In the genomic region with DNA sequence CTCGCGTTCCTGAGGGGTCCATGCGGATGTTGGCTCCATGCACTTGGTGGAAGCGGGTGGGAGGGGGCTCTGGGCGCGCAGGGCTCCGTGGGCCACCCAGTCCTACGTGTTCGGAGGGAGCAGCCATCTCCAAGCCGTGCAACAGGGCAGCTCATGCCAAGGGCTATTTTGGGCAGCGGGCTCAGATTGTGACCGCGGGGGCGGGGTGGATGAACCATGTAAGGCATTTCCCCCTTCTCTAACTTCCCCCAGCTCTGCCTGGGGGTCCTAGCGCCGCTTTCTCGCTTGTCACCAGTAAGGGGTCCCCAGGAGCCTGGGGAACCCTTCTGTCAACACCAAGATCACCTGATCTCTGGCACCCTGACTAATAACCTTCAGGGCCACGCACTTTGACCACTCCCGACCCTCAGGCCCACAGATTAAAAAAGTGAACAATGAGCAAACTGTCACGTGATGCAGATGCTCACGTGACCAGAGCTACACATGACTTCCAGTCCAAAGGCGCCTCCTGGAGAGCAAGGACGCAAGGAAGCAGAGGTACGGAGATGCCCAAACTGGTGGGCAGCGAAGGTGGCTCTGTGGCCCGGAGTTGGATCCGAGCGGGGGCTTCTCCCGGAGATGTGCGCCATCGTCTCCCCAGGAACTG, we compare ENCODE assay signal across 8 mouse cellular contexts. TPM values are rescaled to one million over a fixed set of nuclear protein-coding genes. Genes with fewer than 3 reads are reported as not detected.
DNase-seq lines count a peak whose midpoint lies in the region; ATAC-seq and TF ChIP-seq lines count a peak whose summit lies in the region.

A gene (minus strand): TSS at position 143 of the 646 bp plus-strand sequence.

- under 1% methylated on average over 31 of the region's 31 CpGs for WGBS in embryonic facial prominence, embryonic 13.5 days
- under 1% methylated on average over 31 of the region's 31 CpGs for WGBS in heart, adult 2 months
- WGBS in limb, embryonic 13.5 days = under 1% methylated on average over 31 of the region's 31 CpGs
- under 1% methylated on average over 31 of the region's 31 CpGs for WGBS in midbrain, embryonic 16.5 days

- H3K27me3 ChIP-seq in embryonic facial prominence, embryonic 13.5 days = no peaks in the 10 kb centered on the region
- H3K27me3 ChIP-seq in heart, adult 2 months (ENCODE audit: control insufficient read depth, insufficient read depth, low read length) = no peaks in the 10 kb centered on the region
- H3K27me3 ChIP-seq in limb, embryonic 13.5 days = no peaks in the 10 kb centered on the region
- H3K27me3 ChIP-seq in midbrain, embryonic 16.5 days (ENCODE audit: control insufficient read depth, insufficient read depth, low read depth, low read length) = no peaks in the 10 kb centered on the region

- H3K4me1 ChIP-seq in embryonic facial prominence, embryonic 13.5 days = peaks cover 17% of the 10 kb centered on the region
- H3K4me1 ChIP-seq in heart, adult 2 months (ENCODE audit: control insufficient read depth, insufficient read depth, low read length) = peaks cover 7% of the 10 kb centered on the region
- peaks cover 18% of the 10 kb centered on the region for H3K4me1 ChIP-seq in limb, embryonic 13.5 days
- H3K4me1 ChIP-seq in midbrain, embryonic 16.5 days (ENCODE audit: control insufficient read depth, insufficient read depth, low read length) = peaks cover 13% of the 10 kb centered on the region

- H3K4me3 ChIP-seq in embryonic facial prominence, embryonic 13.5 days = peak within 1 kb of the TSS; percentile 64
- peak within 1 kb of the TSS; percentile 92 for H3K4me3 ChIP-seq in heart, adult 2 months
- peak within 1 kb of the TSS; percentile 78 for H3K4me3 ChIP-seq in limb, embryonic 13.5 days
- H3K4me3 ChIP-seq in midbrain, embryonic 16.5 days (ENCODE audit: low read depth, low read length) = peak within 1 kb of the TSS; percentile 74

- peak; percentile 90 for TF ChIP-seq POLR2A in heart, adult 2 months (IDR thresholded peaks at IDR 0.05; ENCODE audit: insufficient read depth, low read depth, low read length)

- peaks cover 30% of the 10 kb centered on the region for H3K36me3 ChIP-seq in embryonic facial prominence, embryonic 13.5 days
- H3K36me3 ChIP-seq in heart, adult 2 months (ENCODE audit: control insufficient read depth, insufficient read depth, low read length) = no peaks in the 10 kb centered on the region
- peaks cover 37% of the 10 kb centered on the region for H3K36me3 ChIP-seq in limb, embryonic 13.5 days
- peaks cover 5% of the 10 kb centered on the region for H3K36me3 ChIP-seq in midbrain, embryonic 16.5 days (ENCODE audit: control insufficient read depth, insufficient read depth, low read length)

- peak; percentile 79 for DNase-seq in 3134 (ENCODE audit: extremely low read depth, insufficient read length, low spot score)
- DNase-seq in adrenal gland, postnatal 36 days = peak; percentile 88 to 91
- peak; percentile 92 to 94 for DNase-seq in heart, adult 2 months
- peak; percentile 94 to 96 for DNase-seq in kidney, adult 8-10 months
- DNase-seq in spleen, postnatal 10 days (ENCODE audit: low spot score in 2 of 2) = peak; percentile 79 to 87

- peak within 1 kb of the TSS; percentile 85 for H3K4me2 ChIP-seq in embryonic facial prominence, embryonic 13.5 days
- peak within 1 kb of the TSS; percentile 98 for H3K4me2 ChIP-seq in limb, embryonic 13.5 days (replicated peaks)
- peak within 1 kb of the TSS; percentile 96 for H3K4me2 ChIP-seq in midbrain, embryonic 16.5 days (ENCODE audit: low read length)

- intact Hi-C loops in heart, adult 2 months (cut with DNase I) = loop anchor here (1.0 to 10.0 kb wide), 3 partner anchors 47 to 201 kb away; a partner anchor contains a TSS

- H3K9me3 ChIP-seq in embryonic facial prominence, embryonic 13.5 days = no peaks in the 10 kb centered on the region
- H3K9me3 ChIP-seq in limb, embryonic 13.5 days = no peaks in the 10 kb centered on the region
- no peaks in the 10 kb centered on the region for H3K9me3 ChIP-seq in midbrain, embryonic 16.5 days (replicated peaks; ENCODE audit: control insufficient read depth, low read length, poor library complexity, severe bottlenecking)

- H3K27ac ChIP-seq in embryonic facial prominence, embryonic 13.5 days = peak within 1 kb of the TSS; percentile 85
- peak within 1 kb of the TSS; percentile 99 for H3K27ac ChIP-seq in heart, adult 2 months
- peak within 1 kb of the TSS; percentile 75 for H3K27ac ChIP-seq in limb, embryonic 13.5 days
- peak within 1 kb of the TSS; percentile 77 for H3K27ac ChIP-seq in midbrain, embryonic 16.5 days (ENCODE audit: low read length)

- peak; percentile 72 for ATAC-seq in embryonic facial prominence, embryonic 13.5 days (ENCODE audit: insufficient number of reproducible peaks, insufficient read depth, low FRiP score, low TSS enrichment, low read depth)
- ATAC-seq in limb, embryonic 13.5 days (ENCODE audit: low FRiP score, low read depth) = peak; percentile 75
- peak; percentile 81 for ATAC-seq in midbrain, embryonic 16.5 days

- H3K79me2 ChIP-seq in heart, adult 2 months (replicated peaks; ENCODE audit: control insufficient read depth, insufficient read depth, low read length) = no peaks in the 10 kb centered on the region

- TF ChIP-seq CTCF in heart, adult 2 months (IDR thresholded peaks at IDR 0.05) = peak; percentile 32; the same call in 1 of the 2 replicates

- peak; percentile 77; the same call in 1 of the 2 replicates for TF ChIP-seq EP300 in heart, adult 2 months (IDR thresholded peaks at IDR 0.05; ENCODE audit: insufficient read depth, low read depth, low read length)

- H3K9ac ChIP-seq in embryonic facial prominence, embryonic 13.5 days = peak within 1 kb of the TSS; percentile 86
- peak within 1 kb of the TSS; percentile 81 for H3K9ac ChIP-seq in heart, adult 2 months (ENCODE audit: low read depth, low read length)
- peak within 1 kb of the TSS; percentile 86 for H3K9ac ChIP-seq in limb, embryonic 13.5 days
- H3K9ac ChIP-seq in midbrain, embryonic 16.5 days (ENCODE audit: low read depth, low read length) = peak within 1 kb of the TSS; percentile 87

RNA-seq across cellular contexts. Expression of the gene that starts here (rescaled TPM):
- total RNA-seq in adrenal gland, postnatal 36 days (2021) = 1 to 10 TPM; 2.1 to 2.5 TPM
- 8.4 and 9.0 TPM in 2 replicates for polyA plus RNA-seq in embryonic facial prominence, embryonic 13.5 days (2015; fragmentation: Nextera tagmentation; extraction: Ambion mirVana)
- 10 to 100 TPM; 47.2 to 49.2 TPM for total RNA-seq in heart, adult 2 months (2021)
- polyA plus RNA-seq in heart, adult 2 months (2012; rRNA removed) = 54.2 and 54.8 TPM in 2 replicates
- 6.7 and 7.1 TPM in 2 replicates for polyA plus RNA-seq in limb, embryonic 13.5 days (2015; fragmentation: Nextera tagmentation; extraction: Ambion mirVana)
- polyA plus RNA-seq in midbrain, embryonic 16.5 days (2015; fragmentation: Nextera tagmentation; extraction: Ambion mirVana) = 5.4 and 7.0 TPM in 2 replicates

Comparison
In these comparisons a context has a peak if more than half of its experiments do, and no peak if none do; other contexts are left out.
1. Peak in every context shown above with its lines: DNase-seq, ATAC-seq, H3K4me3 ChIP-seq and H3K27ac ChIP-seq.
2. RNA of the gene that starts here (total RNA-seq): 47.2 to 49.2 TPM in heart, adult 2 months; 2.1 to 2.5 TPM in adrenal gland, postnatal 36 days; every median in the first group is over 10 times any median in the second.